Mouse (Mus musculus): ENCODE results near the gene Atp5d.

Gene Atp5d

GRCm38 (mm10) chr10:80138553-80139438 is at the start of gene Atp5d:
Gene Atp5d, plus strand, starts transcription at chr10:80138632.
- in situ Hi-C loops (cut with MboI), result no loop called here

DNA sequence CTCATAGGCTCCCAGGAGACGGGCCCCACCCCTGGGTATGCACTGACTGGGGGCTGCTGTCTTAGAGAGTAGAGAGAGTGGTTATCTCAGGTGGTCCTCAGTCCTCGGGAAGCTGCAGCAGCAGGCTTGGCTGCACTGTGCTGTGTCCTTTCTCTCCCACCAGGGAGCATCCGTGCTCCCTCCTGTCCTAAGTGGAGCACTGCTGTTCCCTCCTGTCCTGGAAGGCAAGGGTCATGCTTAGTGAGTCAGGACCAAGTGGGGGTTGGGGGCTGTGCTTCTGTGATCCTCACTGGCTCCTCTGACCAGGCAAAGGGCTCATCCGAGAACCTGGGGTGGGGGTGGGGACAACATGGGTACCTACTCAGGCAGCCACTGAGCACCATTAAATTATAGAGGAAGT is 49.3 kb upstream of the Atp5d start:
- in situ Hi-C loops (cut with MboI), result no loop called here

- in situ Hi-C loops (cut with MboI), result no loop called here
Measured at GRCm38 (mm10) chr10:80091527-80091926, 46.9 kb upstream of the Atp5d start.

DNA sequence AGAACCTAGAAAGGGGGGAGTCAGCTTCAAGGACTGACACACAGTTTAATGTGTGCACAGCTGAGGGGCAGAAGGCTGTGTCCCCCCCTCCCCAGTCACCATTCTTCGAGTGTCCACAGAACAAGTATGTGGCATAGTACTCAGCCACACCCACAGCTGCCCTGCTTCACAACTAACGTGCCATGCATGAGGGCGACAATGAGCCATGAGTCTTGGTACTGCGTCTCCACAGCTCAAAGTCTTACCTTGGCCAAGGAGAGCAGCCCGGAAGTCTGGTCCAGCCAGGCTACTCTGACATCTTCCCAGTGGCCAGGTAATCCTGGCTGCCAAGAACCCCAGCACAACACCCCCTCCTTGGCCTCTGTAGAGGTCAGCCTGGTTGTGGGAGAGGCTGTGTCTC is 45.7 kb upstream of the Atp5d start:
- in situ Hi-C loops (cut with MboI), result no loop called here

GRCm38 (mm10) chr10:80094085-80094484 is 44.3 kb upstream of the Atp5d start:
- in situ Hi-C loops (cut with MboI), result no loop called here

DNA sequence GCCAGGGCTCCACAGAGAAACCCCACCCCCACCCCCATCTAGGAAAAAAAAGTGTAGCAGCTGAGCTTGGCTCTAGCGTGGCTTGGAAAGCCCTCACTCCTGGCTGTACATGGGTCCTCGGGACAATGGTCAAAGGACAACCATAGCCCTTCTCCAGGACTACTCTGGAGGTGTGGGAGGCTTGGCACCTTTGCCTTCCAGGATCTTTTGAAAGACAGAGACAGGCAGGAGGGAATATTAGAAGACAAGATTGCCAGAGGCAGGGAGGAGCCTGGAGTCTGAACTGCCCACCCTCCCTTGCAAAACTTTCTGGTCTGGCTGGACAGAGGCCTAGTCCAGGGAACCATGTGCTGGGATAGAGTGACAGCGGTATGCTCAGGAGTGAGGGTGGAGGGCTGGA is 43.7 kb upstream of the Atp5d start:
- in situ Hi-C loops (cut with MboI), result no loop called here

DNA sequence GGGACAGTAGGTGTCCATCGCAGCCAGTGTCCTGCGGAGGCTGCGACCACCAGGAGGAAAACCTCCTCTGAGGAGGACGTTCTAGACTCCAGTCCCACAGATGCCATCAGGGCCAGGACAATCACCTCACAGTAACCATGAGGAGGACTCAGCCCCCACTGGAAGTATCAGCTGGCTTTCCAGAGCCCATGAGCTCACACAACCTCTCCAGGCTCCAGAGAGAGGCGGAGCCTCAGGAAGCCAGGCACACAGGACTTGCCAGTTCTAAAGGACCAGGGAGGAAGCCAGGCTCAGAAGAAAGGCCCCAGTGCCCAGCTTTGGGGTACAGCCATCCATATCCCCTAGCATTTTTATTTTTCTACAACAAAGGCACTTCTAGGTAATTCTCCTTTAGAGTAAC is 42.9 kb upstream of the Atp5d start:
- in situ Hi-C loops (cut with MboI), result no loop called here

GRCm38 (mm10) chr10:80097275-80097674 is 41.2 kb upstream of the Atp5d start:
- in situ Hi-C loops (cut with MboI), result no loop called here

- in situ Hi-C loops (cut with MboI), result no loop called here
Measured at GRCm38 (mm10) chr10:80098630-80099029, 39.8 kb upstream of the Atp5d start.

- in situ Hi-C loops (cut with MboI), result no loop called here
Measured at GRCm38 (mm10) chr10:80100982-80101381, 37.5 kb upstream of the Atp5d start.

GRCm38 (mm10) chr10:80102216-80102915 is 36.1 kb upstream of the Atp5d start:
- in situ Hi-C loops (cut with MboI), result no loop called here

- in situ Hi-C loops (cut with MboI), result no loop called here
Measured at GRCm38 (mm10) chr10:80103032-80103431, 35.4 kb upstream of the Atp5d start.

DNA sequence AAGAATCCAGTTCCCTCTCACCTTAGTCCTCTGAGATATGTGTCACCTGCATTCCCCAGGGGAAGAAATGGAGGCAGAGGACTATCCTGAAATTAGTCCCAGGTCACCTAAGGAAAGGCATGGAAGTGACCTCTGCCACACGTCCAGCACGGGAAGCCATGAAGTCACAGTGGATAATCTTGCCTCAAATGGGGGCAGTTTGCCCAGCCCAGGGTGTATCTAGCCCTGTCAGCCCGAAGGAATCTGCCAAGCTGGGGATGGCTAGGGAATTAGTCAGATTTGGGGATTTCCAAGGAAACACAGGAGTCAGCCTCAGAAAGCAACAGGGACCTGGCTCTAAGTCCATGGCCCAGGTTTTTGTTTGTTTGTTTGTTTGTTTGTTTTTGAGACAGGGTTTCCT is 34.3 kb upstream of the Atp5d start:
- in situ Hi-C loops (cut with MboI), result no loop called here

GRCm38 (mm10) chr10:80105460-80105859 is 33.0 kb upstream of the Atp5d start, which contains the start of gene Sbno2:
Gene Sbno2, minus strand, starts transcription at chr10:80105571.
- in situ Hi-C loops (cut with MboI), result no loop called here

GRCm38 (mm10) chr10:80105926-80106325 is 32.5 kb upstream of the Atp5d start:
- in situ Hi-C loops (cut with MboI), result no loop called here

DNA sequence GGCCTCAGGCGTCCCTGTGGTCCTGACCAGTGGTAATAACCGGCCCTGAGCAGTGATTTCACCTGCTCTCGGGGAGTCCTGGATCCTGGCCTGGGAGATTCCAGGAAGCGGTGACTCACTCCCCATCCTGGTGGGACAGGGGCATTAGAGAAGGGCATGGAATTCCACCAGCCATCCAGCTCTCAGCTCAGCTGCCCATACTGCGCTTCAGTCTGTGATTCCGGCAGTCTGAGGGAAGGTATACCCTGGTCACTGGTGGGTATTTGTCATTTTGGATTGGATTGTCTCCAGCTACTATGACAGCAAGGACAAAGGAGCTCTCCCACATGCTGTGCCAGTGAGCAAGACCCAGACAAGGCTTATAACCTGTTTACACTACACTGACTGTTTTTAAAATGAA is 30.8 kb upstream of the Atp5d start:
- in situ Hi-C loops (cut with MboI), result no loop called here

- in situ Hi-C loops (cut with MboI), result no loop called here
Measured at GRCm38 (mm10) chr10:80114341-80115284, 23.8 kb upstream of the Atp5d start.

DNA sequence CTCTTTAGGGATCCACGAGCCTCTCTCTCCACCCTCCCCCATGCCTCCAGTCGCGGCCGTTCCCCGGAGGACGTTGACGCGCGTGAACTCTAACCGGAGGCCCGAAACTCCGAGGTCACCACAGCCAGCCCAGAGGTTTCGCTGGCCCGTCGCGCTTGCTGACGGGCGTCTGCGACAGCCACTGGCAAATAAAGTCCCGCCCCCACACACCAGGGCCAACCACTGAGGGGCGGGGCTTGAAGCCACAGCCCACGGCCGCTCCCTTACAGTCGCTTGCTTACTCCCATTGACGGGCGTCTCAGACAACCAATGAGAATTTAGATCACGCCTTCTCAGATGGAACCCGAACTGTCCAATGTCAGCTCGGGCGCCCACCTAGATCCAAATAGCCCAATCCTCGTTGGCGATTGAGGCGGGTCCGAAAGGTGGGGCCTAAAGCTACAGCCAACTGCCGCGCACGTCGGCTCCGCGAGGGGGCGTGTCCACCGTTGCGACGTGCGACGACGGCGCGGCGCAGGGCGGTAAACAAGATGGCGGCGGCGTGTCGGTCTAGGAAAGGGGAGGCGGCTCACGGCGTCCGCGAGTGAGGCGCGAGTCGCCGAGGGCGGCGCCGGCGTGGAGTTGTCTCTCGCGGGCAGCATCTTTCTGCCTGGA is 23.0 kb upstream of the Atp5d start, which contains the start of gene Stk11:
Gene Stk11 (plus strand): TSS at position 514 of the 654 bp plus-strand sequence.
- in situ Hi-C loops (cut with MboI), result no loop called here

DNA sequence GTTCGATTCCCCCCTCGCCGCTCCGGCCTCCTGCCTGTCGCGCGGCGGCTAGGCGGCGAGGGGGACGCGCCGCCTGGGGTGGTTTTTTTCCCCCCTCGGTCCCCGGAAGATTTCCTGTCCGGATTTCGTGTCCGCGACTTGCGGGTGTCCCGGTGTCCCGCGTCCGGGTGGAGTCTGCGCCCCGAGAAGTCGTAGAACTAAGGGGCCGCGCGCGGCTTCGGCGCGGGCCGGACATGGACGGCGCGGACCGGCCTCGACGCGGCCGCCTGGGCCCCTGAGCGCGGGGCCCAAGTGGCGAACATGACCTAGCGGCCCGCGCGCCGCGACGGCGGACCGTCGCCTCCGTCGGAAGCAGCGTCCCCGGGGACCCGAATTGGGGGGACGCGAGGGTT is 22.5 kb upstream of the Atp5d start:
- in situ Hi-C loops (cut with MboI), result no loop called here

- in situ Hi-C loops (cut with MboI), result no loop called here
Measured at GRCm38 (mm10) chr10:80116563-80116926, 21.9 kb upstream of the Atp5d start.

GRCm38 (mm10) chr10:80116927-80117691 is 21.3 kb upstream of the Atp5d start:
- in situ Hi-C loops (cut with MboI), result no loop called here
